Mouse (Mus musculus) liver (tissue): Measurements from ENCODE around the gene Crxos.
A peak's percentile ranks its signal among the peaks of the same experiment; 100 is the strongest.
"Not testable (repeated sequence)": the region's sequence is repeated elsewhere in the genome, so short reads cannot be mapped to it uniquely, and the experiment has no call there.

ENCODE experiments used
- DNase-seq: peaks from one replicate; pipeline ENCODE4 v3.0.0-alpha.2; 2020; ENCODE audit warnings: mixed read lengths

Crxos gene

DNA sequence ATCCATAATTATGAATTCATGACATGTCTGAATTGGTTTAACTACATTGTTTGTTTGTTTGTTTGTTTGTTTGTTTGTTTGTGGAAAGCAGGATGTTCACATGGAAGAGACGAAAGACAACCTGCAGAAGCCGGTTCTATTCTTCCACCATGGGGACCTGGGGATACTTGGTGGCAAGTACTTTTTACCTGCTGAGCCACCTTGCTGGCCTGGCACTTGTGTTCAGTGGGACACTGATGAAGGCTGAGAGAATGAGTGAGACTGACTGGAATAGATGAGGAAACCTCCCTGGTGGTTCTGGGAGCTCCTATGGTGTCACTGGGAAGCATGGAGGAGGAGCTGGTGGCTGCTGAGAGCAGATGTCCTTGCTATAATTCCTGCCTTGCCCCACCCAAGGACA is at the start of gene Crxos:
Gene Crxos, plus strand, starts transcription at position 301 of the 400 bp plus-strand sequence.
- no peak for DNase-seq

DNA sequence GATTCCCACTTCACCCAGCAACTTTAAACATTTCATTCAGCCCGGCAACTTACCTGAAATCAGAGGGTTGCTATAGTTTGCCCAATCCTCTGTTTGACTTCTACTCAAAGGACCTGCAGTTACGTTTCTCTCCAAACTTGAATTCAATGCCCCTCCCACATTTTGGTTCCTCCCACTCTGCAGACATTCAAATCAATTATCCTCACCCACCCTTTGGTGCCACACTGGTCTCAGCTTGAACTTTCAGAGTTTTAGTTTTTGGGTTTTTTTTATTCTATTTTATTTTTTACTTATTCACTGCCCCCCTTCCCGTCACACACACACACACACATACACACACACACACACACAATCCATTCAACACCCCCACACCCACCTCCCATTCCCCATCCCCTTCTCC is 42.8 kb upstream of the Crxos start, which contains the start of gene Obox6:
Gene Obox6, minus strand, starts transcription at position 101 of the 400 bp plus-strand sequence.
- no peak for DNase-seq

DNA sequence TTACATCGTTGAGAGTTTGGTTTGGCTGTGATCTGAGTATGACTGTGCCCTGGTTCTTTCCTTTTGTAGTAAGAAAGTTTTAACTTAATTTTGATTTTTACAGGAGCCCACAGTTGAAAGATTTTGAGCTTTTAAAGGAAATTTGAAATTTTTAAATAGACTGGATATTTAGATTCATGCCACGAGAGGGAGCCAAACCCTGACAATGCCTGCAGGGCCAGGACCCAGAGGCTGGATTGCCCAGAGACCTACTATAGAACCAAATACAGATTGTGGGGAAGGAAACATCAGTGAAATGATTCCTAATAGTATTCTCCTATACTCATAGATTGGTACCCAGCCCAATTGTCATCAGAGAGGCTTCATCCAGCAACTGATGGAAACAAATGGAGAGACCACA is 22.8 kb upstream of the Crxos start:
- no peak for DNase-seq

DNA sequence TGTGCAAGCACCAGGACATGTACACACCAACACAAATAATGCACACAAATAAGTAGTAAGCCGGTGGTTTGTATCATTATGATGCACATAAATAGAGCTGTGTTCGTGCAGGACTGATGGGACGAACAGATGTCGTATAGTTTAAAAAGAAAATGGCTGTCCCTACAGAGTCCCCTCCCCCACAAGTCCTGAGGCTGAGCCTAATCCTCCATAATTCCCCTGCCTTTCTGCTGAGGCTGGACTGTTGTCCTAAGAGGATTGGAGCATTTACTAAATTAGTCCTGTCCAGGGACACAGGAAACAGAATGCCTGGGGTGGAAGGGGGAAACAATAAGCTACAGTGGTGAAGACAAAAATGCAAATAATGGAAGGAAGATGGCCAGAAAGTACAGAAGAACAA is 18.3 kb upstream of the Crxos start:
- DNase-seq, result no peak

DNA sequence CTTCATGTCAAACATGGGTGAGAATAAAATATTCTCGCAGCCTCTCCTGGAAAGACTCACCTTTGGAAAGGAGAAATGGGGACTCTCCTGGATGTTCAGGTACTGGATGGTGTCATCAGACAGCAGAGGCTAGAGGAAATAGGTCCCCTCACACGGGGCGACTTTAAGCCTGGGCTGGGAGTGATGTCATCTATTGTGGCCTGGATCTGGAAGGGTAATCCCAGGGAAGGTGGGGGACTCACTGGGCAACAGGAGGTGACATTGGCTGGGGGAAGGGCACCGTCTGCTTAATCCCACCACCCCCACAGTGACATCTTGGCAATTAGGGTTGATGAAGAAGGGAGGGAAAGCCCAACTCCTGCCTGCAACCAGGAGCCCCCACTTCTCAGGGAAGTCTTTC is 2.7 kb upstream of the Crxos start, which contains the start of gene Crx:
Gene Crx, minus strand, starts transcription at position 213 of the 400 bp plus-strand sequence.
- DNase-seq, result no peak

DNA sequence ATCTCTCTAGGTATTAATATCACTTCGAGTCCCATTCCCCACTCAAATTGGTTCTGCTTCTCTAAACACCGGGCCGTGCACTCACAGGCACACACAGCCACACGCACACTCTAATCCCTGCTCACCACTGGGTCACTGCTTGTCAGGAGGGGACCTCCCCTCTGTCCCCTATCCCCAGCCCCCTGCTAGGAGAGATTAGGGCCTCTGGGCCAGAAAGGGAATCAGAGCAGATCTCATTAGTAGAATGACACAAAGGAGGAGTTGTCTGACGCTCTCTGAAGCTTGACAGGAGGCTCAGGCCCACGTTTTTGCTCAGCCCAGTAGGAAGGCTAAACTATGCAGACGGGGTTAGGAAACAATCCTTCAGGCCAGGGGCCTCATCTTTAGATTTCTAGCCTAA is 1.0 kb upstream of the Crxos start:
- no peak for DNase-seq

DNA sequence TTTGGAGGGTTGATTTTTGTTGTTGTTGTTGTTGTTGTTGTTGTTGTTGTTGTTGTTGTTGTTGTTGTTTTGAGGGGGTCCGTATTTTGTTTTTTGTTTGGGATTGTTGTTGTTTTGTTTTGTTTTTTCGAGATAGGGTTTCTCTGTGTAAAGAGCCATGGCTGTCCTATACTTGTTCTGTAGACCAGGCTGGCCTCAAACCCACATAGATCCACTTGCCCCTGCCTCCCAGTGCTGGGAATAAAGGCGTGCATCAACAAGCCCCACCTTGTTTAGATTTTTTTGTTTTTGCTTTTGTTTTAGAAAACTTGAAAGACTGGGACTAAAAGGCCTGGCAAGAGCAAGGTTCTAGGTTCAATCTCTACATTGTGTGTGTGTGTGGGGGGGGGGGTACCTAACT is 586 bp upstream of the Crxos start:
- no peak for DNase-seq

DNA sequence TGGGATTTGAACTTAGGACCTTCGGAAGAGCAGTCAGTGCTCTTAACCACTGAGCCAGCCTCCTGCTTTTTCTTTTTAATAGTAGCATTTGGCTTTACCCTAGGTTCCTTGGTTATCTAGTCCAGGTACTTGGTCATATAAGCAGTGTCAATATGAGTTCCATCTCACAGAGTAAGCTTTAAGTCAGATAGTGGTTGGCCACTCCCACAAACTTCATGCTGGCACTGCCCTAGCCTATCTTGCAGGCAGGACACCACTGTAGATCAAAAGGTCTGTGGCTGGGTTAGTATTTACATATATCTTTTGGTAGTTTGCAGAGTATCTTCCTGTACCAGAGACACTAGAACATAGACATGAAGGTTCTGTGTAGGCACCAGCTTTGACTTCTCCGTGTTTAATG is 1.7 kb downstream of the Crxos start:
- peak; percentile 6 for DNase-seq

DNA sequence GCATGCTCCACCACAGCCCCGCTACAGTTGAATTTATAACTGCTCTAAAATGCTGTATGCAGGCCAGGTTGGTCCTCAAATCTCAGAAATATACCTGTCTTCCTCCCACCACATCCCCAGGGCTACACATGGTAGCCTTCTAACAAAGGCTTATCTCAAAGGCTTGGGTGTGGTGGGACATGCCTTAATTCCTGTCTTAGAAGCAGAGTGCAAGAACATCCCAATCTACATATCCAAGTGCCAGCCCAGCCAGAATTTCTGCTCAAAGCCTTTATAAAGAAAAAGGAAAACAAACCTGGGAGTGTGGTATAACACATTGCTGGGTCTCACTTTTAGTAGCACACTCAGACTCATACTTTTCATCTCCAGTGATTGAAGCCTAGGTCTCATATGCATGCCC is 11.8 kb downstream of the Crxos start:
- DNase-seq, result no peak

DNA sequence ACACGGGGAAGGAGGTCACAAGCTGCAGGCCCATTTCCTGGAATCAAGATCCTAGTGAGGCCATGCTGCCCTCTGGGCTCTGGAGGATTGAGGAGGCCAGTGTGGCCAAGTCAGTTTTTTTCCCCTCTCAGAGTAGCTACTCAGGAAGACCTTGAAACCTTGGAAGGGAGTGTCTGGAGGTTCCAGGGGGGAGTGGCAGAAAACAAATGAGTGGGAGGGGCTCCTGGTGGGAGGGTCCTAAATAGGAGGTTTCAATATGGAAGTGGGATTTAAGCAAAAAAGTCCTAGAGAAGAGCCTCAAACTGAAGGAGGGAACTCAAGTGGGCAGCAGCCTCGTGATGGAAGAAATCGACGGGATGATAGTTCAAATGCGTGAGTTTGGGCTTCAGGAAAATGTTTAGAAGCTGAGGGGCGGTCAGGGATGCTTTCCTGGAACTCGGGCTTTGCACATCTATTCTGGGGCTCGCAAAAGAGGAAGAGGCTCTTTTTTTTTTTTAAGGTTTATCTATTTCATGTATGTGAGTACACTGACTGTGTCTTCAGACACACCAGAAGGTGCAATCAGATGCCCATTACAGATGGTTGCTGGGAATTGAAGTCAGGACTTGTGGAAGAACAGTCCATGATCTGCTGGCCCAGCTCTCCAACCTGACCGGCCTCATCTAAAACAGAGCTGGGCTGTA is 19.1 kb downstream of the Crxos start:
- DNase-seq, result no peak

DNA sequence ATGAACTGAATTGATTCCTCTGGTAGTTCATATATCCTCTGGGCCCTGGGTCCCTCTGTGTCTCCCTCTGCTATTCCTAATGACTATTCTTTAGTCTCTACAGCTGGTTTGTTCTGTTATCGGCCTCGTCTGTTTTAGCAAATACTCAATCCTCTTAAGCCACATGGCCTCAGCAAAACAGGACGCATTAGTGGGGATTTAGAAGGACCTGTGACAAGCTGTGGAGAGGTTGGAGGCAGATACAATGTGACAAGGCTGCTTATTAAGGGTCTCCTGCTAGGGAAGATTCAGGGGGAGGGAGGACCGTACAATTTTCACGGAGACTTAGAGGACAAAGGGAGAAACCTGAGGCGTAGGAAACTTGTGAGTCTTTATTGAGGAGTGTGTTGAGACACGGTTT is 23.4 kb downstream of the Crxos start:
- no peak for DNase-seq

DNA sequence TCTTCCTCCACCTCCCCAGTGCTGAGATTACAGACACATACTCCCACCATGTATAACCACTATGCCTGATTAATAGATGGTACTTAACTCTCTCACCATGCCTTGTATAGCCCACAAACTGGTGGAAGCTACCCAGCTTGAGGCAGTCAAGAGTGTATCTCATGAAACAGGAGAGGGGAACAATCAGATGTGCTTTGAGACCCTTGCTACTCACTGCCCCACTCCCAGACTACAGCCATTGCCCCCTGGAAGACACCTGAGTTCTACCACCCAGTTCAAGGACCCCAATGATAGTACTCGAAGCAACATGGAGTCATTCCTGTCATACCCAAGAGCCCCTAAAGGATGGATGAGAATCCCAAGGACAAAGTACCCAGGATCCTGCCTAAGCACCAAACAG is 24.2 kb downstream of the Crxos start:
- DNase-seq, result no peak

DNA sequence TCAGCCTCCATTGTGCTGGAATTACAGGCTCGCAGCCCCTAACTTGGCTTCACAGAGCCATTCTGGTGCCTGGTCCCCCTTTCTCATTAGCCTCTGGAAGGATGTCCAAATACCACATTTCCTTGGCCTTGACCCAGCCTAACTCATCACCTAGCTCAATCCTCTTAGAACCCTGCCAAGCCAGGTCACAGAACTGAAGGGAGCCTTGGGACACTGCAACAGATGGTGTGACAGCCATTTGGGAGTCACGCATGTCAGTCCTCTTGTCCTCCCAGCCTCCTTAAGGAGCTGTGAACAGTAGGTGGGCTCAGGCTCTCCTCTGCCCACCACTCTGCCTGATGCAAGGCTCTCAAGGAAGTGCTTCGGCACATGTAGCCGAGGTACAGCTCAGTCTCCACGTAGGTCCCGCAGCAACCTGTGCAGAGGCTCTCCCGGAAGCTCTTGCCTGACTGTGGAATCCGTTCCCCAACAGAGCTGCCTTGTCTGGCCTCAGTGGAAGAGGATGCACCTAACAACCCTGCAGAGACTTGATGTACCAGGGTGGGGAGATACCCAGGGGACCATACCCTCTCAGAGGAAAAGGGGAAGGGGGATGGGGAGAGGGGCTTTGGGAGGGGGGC is 25.7 kb downstream of the Crxos start:
- no peak for DNase-seq

DNA sequence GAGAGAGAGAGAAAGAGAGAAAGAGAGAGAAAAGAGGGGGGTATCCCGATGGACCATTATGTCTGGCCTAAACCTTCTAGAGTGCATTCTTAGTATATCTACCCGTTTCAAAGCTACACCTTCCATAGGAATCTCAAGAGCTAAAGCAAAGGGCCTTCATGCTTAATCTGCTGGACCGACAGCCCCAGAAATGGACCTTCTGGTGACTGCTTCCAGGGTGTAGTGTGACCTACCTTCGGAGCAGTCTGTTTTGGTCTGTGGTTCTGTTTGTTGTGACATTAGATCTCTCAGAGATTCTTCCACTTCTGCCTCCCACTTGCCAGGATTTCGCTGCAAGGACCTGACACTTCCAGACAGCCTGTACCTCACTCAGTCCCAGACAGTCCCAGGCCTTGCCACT is 28.1 kb downstream of the Crxos start:
- DNase-seq, result no peak

DNA sequence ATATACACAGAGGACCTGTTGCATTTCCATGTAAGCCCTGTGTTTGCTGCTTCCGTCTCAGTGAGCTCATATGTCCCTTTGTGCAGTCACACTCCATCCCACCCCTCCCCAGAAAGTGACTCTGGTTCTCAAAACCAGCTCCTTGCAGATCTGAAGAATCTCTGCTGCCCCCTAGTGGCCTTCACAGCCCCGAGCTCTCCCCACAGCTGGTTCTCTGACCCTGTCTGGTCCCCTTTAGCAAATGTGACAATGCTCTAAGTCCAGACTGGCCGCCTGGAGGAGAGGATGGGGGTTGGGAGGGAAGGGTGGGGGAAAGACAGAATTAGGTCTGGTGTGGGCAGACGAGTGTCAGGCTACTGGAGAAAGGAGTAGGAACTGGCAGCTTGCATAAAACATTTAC is 29.8 kb downstream of the Crxos start:
- DNase-seq, result peak; percentile 79

DNA sequence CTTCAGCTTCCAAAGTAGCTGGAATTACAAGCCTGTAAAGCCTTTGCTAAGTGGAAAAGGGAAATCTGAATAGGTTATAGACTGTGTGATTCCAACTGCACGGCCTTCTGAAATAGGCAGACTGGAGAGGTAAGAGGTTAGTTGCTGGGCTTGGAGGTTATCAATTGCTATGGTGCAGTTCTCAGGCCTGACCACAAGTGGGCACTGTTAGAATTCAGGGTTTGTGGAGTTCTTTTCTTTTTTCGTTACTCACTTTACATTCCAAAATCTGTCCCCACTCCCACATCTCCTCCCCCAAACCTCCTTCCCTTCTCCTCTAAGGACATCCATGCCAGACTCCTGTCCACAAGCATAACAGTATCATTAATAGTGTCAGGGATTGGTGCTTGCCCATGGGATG is 31.8 kb downstream of the Crxos start:
- DNase-seq, result peak; percentile 34

DNA sequence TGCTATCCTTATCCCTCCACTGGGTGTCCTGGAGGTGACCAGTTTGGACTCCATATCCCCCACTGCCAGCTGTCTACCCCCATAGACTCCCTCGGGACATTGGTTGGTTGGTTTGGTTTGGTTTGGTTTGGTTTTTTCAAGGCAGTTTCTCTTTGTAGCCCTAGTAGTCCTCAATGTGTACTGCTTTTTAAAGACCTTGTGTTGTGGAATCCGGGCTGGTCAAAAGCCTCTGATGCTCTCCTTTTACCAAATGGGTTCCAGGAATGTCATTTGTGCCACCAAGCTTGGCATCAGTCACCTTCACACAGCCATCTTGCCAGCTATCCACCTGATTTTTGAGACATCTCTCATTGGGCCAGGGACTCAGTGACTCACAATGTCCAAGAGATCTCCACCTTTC is 32.3 kb downstream of the Crxos start:
- no peak for DNase-seq

DNA sequence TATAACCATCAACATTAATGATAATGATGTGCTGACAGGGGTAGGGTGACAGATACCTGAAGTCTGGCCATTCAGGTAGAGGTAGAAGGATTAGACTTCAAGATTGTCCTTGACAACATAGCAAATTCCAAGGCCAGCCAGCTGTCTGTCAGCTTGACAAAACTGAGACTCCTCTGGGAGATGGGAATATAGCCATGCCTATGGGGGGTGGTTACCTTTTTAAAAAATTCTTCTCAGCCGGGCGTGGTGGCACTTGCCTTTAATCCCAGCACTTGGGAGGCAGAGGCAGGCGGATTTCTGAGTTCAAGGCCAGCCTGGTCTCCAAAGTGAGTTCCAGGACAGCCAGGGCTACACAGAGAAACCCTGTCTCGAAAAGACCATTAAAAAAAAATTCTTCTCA is 33.3 kb downstream of the Crxos start:
- not testable (repeated sequence) for DNase-seq

DNA sequence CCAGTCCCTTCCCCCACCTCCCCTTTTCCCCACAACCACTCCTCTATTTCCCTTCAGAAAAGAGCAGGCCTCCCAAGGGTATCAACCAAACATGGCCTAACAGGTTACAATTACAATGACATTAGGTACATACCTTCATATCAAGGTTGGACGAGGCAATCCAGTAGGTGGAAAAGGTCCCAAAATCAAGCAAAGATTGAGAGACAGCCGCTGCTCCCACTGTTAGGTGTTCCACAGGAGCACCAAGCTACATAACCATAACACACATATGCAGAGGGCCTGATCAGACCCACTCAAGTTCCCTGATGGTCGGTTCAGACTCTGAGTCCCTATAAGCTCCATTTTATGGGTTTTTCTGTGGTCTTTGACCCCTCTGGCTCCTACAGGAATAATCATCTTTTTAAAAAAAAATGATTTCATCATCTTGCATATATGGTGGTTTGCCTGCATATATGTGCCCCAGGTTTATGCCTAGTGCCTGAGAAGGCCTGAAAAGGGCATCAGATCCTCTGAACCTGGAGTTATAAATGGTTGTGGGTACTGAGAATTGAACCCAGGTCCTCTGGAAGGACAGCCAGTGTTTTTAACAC is 33.8 kb downstream of the Crxos start:
- no peak for DNase-seq

DNA sequence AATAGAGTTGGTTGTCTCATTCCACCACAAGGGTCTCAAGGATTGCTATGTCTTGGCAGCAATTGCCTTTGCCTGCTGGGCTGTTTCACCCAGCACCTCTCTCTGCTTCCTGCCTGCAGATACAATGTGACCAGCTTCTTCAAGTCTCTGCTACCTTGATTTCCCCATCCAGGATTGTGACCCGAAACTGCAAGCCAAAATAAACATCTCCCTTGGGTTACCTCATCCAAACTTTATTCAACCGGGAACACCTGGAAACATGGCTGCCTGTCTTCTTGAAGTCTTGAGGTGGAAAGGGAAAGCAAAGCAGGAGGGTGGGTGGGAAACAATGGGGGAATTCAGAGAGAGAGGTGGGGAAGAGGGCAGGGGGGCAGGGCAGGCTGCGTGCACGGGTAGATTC is 34.6 kb downstream of the Crxos start:
- no peak for DNase-seq

DNA sequence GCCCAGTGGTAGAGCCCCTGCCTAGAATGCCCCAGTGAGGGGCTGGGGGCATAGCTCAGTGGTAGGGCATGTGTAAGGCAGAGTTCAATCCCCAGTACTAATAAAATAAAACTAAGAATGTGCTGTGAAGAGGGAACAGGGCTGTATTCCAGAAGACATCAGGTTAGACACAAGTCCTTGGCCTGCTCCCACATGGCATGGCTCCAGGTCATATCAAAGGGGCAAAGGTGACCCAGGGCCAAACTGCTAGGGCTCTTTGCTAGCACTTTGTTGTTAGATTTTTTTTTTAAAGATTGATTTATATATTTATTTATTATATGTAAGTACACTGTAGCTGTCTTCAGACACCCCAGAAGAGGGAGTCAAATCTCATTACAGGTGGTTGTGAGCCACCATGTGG is 36.0 kb downstream of the Crxos start:
- DNase-seq, result no peak

DNA sequence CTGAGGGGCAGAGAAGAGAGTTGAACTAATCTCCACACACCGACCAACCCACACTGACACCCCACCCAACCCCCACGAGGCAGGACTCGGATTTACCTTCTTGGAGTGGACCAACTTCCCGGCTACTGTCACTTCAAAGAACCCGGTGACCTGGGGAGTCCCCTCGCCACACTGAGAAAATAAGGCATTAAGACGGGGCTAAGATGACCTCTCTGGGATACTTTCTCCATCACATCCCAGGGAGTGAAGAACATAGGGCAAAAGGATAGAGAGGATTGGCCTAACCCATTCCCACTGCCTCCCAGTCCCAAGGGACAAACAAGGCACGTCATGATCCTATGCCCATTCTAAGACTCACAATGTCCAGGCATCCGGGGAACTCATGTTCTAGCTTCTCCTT is 37.5 kb downstream of the Crxos start:
- no peak for DNase-seq

DNA sequence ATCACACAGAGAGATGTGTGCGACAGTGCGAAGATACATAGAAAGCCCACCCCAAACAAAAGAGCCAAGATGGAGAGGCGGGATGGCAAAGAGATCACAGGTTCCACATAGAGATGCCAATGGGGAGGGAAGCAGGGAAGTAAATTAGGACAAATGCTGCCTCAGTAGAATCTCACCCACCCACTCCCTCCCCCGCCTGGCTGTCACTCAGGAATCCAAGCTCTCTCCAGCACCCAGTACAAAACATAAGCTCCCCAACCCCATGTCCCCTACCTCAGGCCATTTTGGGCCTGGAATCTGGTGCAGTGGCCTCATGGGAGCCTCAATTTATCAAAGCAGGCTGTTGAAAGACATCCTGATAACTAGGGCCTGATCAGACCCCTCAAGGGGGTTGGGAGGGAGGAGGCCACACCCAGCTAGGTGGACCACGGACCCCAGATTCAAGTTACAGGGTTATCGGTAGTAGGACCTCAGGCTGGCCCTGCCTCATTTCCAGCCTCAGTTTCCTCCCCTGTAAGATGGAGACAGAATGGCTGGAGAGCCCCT is 38.3 kb downstream of the Crxos start:
- DNase-seq, result no peak

DNA sequence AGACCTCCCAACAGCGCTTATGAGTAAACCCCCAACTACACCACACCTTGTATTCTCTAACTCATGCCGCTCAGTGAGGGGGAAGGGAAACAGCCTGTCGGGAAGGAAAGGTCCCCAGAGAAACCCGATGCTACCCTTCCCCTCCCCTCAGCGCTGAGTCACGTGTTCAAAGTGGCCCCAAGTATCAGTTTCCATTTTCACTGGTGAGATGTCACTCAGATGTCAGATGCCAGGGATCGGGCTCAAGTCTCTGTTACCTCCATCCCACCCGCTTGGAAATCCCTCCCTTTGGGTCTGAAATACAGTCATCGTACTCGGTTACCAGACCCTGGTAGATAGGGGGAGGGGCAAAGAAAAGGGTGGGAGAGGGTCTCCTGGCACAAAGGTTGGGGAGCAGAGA is 39.4 kb downstream of the Crxos start:
- peak; percentile 54 for DNase-seq
